Mouse (Mus musculus) cerebellum, postnatal 4 days (tissue): ENCODE results near the gene Cdipt.

ENCODE experiments used
- DNase-seq, 2 experiments: peaks; one replicate each; pipeline ENCODE4 v3.0.0; 2022; ENCODE audit warnings: low spot score in 2 of 2, mixed read lengths in 1 of 2

The Cdipt gene

DNA sequence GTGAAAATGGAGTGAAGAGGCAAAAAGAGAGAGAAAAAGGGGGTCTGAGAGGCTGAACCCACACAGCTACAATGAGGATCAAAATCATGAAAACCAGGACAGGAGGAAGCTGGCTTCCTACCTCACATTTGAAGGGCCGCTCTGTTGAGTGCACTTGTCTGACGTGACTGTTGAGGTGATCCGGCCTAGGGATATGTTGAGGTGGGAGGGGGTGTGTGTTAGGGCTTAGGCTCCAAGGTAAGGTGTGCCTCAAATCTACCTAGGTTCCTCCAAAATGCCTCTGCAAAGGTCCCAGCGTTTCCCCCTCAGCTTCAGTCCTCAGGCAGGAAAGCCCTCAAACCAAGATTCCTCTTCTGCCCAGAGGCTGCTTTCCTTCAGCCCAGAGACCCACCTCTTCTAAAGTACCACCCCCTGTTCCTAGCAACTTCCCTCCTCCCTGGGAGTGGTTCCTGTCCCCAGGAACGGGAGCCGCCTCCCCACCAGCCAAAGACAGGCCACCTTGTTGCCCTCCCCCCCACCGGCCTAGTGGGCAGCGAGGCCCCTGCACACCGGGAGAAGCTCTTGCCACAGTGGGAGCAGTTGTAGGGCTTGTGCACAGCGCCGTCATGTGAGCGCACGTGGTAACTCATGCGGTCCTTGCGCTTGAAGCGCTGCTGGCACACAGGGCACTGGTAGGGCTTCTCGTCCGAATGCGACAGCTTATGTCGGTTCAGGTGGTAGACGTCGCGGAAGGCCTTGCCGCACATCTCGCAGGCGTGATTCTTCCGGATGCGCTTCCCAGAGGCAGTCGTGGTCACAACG lies 49.2 kb downstream of the Cdipt start:
- peak; percentile 53 to 78 for DNase-seq

DNA sequence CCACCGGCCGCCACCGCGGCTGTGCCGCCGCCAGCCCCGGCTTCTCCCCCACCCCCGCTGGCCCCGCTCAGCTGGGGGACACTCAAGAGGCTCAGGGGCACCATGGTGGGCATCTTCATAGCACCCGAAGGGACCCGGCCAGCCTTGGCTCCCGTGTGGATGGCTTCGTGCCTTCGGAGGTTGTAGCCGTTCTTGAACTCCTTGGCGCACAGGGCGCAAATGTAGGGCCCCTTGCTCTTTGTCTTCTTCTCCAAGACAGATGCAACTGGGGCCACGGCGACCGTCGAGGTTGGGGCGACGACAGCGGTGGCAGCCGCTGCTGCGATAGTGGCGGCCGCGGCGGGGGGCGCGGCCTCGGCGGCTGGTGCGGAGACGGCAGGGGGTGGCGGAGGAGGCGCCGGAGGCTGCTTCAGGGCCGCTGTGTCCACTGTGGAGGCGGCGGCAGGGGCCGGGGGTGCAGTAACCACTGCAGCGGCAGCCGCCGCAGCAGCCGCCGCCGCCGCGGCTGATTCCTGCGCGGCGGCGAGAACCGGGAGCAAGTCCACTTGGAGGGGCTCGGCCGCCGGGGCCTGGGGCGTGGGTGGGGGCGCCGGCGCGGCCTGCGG lies 49.9 kb downstream of the Cdipt start:
- DNase-seq: peak in 1 of 2 experiments; percentile 56

DNA sequence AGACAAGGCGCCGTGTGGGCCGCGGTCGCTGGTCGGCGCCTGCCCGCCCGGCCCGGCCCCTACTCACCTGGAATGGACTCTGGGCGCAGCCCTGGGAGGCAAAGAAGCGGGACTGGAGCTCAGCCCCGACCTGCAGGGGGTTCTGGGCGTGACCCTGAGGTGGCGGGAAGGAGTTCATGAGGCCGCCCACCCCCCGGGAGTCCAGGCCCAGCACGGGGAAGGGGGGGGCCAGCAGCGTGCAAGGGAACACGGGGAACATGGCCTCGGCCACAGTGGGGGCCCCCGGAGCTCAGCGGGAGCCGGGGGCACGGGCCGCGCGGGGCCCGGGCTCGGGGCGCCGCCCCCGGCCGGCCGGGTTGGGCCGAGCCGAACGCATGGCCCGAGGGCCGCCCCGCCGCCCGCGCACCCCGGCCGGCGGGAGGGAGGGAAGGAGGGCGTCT lies 50.5 kb downstream of the Cdipt start:
- DNase-seq: peak; percentile 45 to 73

DNA sequence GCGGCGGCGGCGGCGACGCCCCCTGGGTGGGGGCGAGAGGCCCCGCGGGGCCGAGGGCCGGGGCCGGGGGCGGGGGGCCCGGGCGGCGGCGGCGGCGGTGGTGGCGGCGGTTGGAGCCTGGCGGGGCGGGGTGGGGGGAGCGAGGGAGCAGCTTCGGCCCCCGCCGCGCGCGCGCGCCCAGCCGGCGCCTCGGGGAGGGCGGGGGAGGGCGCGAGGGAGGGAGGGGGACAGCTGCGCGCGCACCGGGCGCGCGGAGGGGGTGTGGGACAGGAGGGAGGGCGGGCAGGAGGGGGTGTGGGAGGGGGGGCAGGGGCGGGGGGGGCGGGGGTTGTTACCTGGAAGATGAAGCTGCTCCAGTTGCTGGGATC lies 50.9 kb downstream of the Cdipt start:
- DNase-seq: peak in 1 of 2 experiments; percentile 85

DNA sequence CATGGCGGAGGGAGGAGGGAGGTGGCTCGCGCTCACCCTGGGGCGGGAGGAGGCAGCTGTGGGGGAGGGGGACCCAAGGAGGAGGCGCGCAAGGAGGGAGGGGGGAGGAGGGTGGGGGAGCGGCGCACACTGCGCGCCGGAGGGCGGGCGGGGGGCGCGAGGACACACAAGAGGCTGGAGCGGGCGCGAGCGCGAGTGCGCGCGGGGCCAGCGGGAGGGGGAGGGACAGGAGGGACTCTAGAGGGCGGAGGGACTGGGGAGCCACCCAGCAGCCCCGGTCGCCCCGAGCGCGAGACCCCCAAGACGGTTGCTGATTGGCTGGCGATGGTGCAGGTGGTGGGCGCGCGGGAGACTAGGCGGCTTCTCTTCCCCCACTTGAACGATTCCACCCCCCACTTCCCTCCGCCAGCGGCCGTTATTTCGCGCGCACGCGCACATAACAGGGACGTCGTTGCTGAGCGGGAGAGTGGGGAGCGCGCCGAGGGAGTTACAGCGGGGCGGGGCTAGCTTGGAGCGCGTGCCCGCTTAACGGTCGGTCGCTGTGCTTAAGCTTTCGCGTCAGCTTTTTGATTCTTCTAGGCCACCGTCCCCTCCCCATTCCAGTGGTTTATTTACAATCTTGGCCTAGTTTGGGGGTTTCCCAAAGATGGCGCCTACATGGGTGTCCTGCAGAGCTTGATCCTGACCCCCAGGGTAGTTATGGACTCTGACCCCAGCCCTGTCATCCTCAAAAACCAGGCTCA lies 51.4 kb downstream of the Cdipt start, which contains the start of gene Maz:
TSS of gene Maz (minus strand) at position 54 of the 743 bp plus-strand sequence.
- DNase-seq: peak; percentile 98 to 99

DNA sequence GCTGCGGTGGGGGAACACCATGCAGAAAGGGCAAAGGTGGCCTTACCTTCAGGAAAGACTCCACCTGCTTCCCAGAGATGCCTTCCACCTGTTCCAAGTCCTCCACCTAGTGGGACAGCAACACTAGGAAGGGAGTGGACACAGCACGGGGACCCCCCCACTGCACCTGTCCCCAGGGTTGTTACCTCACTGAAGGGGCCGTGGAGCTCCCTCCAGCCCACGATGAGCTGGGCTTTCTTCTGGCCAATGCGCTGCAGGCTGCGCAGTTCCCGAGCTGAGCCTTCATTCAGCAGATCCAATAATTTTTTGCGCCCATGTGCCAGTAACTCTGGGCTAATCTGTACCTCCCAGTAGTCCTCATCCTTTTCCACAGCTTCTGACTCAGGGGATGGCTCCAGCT lies 52.2 kb downstream of the Cdipt start:
- no peak for DNase-seq
